Mouse (Mus musculus) MEL (cell line): Measurements from ENCODE around the gene Rims3.

Source experiments
- POLR2A ChIP-seq, 2 experiments: IDR thresholded peaks; 2 replicates each; pipeline ENCODE4 v1.6.1; 2011 to 2012; ENCODE audit warnings: low read length in 2 of 2, mild to moderate bottlenecking in 2 of 2, control low read depth in 1 of 2, improper control_type of control experiment in 1 of 2, low read depth in 1 of 2, moderate library complexity in 1 of 2; ENCODE audit not compliant: control insufficient read depth in 1 of 2, insufficient read depth in 1 of 2, poor library complexity in 1 of 2
- ZMIZ1 ChIP-seq: IDR thresholded peaks from 2 replicates; pipeline ENCODE4 v1.6.1; 2012; ENCODE audit warnings: low read depth, mild to moderate bottlenecking, inconsistent platforms, low read length, improper control_type of control experiment, moderate library complexity

DNA sequence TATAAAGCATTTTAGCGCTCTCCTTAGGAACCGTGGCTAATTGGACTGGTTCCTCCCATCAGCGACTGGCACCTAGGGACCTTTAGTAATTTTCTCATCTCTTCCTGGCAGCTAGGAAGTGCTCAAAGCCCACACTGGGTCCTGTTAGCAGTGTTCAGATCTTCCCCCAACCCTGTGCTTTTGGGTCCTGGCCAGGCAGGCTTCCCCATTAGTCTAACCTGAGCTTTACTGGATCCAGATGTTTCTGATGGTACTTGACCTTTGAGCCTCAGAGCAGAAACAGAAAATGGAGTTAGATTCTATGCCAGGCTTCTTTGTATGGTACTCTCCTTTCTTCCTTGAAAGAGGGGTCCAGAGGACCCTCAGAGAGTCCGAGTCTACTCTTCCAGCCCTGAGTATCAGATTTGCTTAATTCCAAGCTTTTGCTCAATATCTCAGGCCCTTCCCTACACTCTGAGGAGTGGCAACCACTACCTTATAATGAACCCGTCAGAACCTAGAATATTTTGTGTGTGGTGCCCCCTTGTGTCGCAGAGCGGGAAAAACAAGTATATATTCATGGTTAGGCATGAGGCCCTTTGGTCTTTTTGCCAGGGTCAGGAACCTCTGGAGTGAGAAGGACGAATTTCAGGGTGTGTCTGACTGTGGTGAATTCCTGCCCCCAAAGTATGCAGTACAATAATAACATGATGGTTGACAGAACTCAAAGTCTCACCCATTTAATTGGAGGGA lies 32.9 kb downstream of the Rims3 start:
- no peak for TF ChIP-seq ZMIZ1
- no peak for TF ChIP-seq POLR2A (IDR thresholded peaks at IDR 0.05; ENCODE audit: control insufficient read depth in 1 of 2, insufficient read depth in 1 of 2, low read depth in 1 of 2, low read length in 2 of 2, poor library complexity in 1 of 2)
